Mouse (Mus musculus) MEL (cell line): ENCODE measurements around the gene Mfap4. TPM values are rescaled to one million over a fixed set of nuclear protein-coding genes. Genes with fewer than 3 reads are reported as not detected.

Experiments used
- DNase-seq: peaks from one replicate; pipeline ENCODE4 v3.0.0; 2011; ENCODE audit warnings: low read depth, low spot score
- H3K27ac ChIP-seq: 2 replicates; pipeline ENCODE4 v1.5.1; 2012; ENCODE audit warnings: low read depth, mild to moderate bottlenecking, control low read depth, low read length, moderate library complexity; ENCODE audit not compliant: control insufficient read depth
- H3K27me3 ChIP-seq, 2 experiments: fragments of 150-350 bp in 1 of 2; sonication (generic) in 1 of 2; 2 replicates each; pipeline ENCODE4 v1.6.1; 2012; ENCODE audit warnings: low read length in 2 of 2, mild to moderate bottlenecking in 2 of 2, improper control_type of control experiment in 1 of 2, moderate library complexity in 1 of 2; ENCODE audit not compliant: insufficient read depth in 2 of 2, control insufficient read depth in 1 of 2
- H3K36me3 ChIP-seq, 2 experiments: 2 replicates each; pipeline ENCODE4 v1.6.1; 2012 to 2014; ENCODE audit warnings: low read length in 2 of 2, improper control_type of control experiment in 1 of 2, inconsistent platforms in 1 of 2, mild to moderate bottlenecking in 1 of 2; ENCODE audit not compliant: insufficient read depth in 2 of 2, control insufficient read depth in 1 of 2
- H3K4me1 ChIP-seq, 2 experiments: fragments of 150-350 bp in 1 of 2; sonication (generic) in 1 of 2; 2 replicates each; pipeline ENCODE4 v1.6.1; 2012; ENCODE audit warnings: low read length in 2 of 2, improper control_type of control experiment in 1 of 2, mild to moderate bottlenecking in 1 of 2; ENCODE audit not compliant: insufficient read depth in 2 of 2, control insufficient read depth in 1 of 2
- H3K4me3 ChIP-seq, 2 experiments: fragments of 150-350 bp in 1 of 2; sonication (generic) in 1 of 2; 2 replicates each; pipeline ENCODE4 v1.5.1; 2012; ENCODE audit warnings: low read depth in 2 of 2, low read length in 2 of 2, mild to moderate bottlenecking in 2 of 2, moderate library complexity in 2 of 2, control low read depth in 1 of 2, improper control_type of control experiment in 1 of 2; ENCODE audit not compliant: control insufficient read depth in 1 of 2, insufficient read depth in 1 of 2
- H3K79me2 ChIP-seq: 2 replicates; pipeline ENCODE4 v1.6.1; 2012; ENCODE audit warnings: mild to moderate bottlenecking, low read length, moderate library complexity; ENCODE audit not compliant: control insufficient read depth, poor library complexity, insufficient read depth
- H3K9ac ChIP-seq: 2 replicates; pipeline ENCODE4 v1.6.1; 2012; ENCODE audit warnings: low read depth, mild to moderate bottlenecking, control low read depth, low read length, moderate library complexity; ENCODE audit not compliant: control insufficient read depth, poor library complexity, severe bottlenecking
- H3K9me3 ChIP-seq: fragments of 150-350 bp; sonication (generic); replicated peaks from 2 replicates; pipeline ENCODE4 v1.6.1; 2012; ENCODE audit warnings: mild to moderate bottlenecking, low read length, improper control_type of control experiment, moderate library complexity; ENCODE audit not compliant: insufficient read depth
- CHD1 ChIP-seq: IDR thresholded peaks from 2 replicates; pipeline ENCODE4 v1.6.1; 2012; ENCODE audit warnings: low read depth, mild to moderate bottlenecking, inconsistent platforms, low read length, improper control_type of control experiment
- CHD2 ChIP-seq: IDR thresholded peaks from 2 replicates; pipeline ENCODE4 v1.6.1; 2011; ENCODE audit warnings: low read length, improper control_type of control experiment
- E2F4 ChIP-seq: IDR thresholded peaks from 2 replicates; pipeline ENCODE4 v1.6.1; 2011; ENCODE audit warnings: low read depth, low read length, improper control_type of control experiment, borderline replicate concordance
- ELF1 ChIP-seq: IDR thresholded peaks from 2 replicates; pipeline ENCODE4 v1.6.1; 2014; ENCODE audit warnings: low read depth, mild to moderate bottlenecking, inconsistent platforms, low read length, improper control_type of control experiment, moderate library complexity
- GABPA ChIP-seq: IDR thresholded peaks from 2 replicates; pipeline ENCODE4 v1.6.1; 2012; ENCODE audit warnings: low read depth, mild to moderate bottlenecking, inconsistent platforms, low read length, improper control_type of control experiment, moderate library complexity
- MAFK ChIP-seq: IDR thresholded peaks from 2 replicates; pipeline ENCODE4 v1.6.1; 2011; ENCODE audit warnings: low read depth, mild to moderate bottlenecking, low read length, improper control_type of control experiment, borderline replicate concordance
- MAX ChIP-seq: IDR thresholded peaks from 2 replicates; pipeline ENCODE4 v1.6.1; 2011; ENCODE audit warnings: low read length, improper control_type of control experiment
- MEF2A ChIP-seq: IDR thresholded peaks from 2 replicates; pipeline ENCODE4 v1.6.1; 2014; ENCODE audit warnings: low read depth, mild to moderate bottlenecking, inconsistent platforms, low read length, improper control_type of control experiment; ENCODE audit not compliant: poor library complexity, insufficient replicate concordance, severe bottlenecking; ENCODE audit errors: extremely low read depth
- MXI1 ChIP-seq: IDR thresholded peaks from 2 replicates; pipeline ENCODE4 v1.6.1; 2011; ENCODE audit warnings: mild to moderate bottlenecking, low read depth, low read length, improper control_type of control experiment
- MYC ChIP-seq: IDR thresholded peaks from 2 replicates; pipeline ENCODE4 v1.6.1; 2011; ENCODE audit warnings: low read depth, mild to moderate bottlenecking, low read length, improper control_type of control experiment, moderate library complexity
- NELFE ChIP-seq: IDR thresholded peaks from 2 replicates; pipeline ENCODE4 v1.6.1; 2011; ENCODE audit warnings: low read depth, low read length, improper control_type of control experiment
- POLR2AphosphoS5 ChIP-seq: IDR thresholded peaks from 2 replicates; pipeline ENCODE4 v1.6.1; 2012; ENCODE audit warnings: low read depth, borderline replicate concordance, mild to moderate bottlenecking, inconsistent platforms, low read length, moderate library complexity, mixed read lengths
- RCOR1 ChIP-seq: IDR thresholded peaks from 2 replicates; pipeline ENCODE4 v1.6.1; 2012; ENCODE audit warnings: low read depth, mild to moderate bottlenecking, inconsistent platforms, low read length, improper control_type of control experiment
- SIN3A ChIP-seq: IDR thresholded peaks from 2 replicates; pipeline ENCODE4 v1.6.1; 2012; ENCODE audit warnings: low read length, improper control_type of control experiment, inconsistent platforms
- SMC3 ChIP-seq: IDR thresholded peaks from 2 replicates; pipeline ENCODE4 v1.6.1; 2011; ENCODE audit warnings: low read depth, low read length, improper control_type of control experiment
- TBP ChIP-seq: IDR thresholded peaks from 2 replicates; pipeline ENCODE4 v1.8.0; 2011; ENCODE audit warnings: low read depth, low read length, improper control_type of control experiment
- UBTF ChIP-seq: IDR thresholded peaks from 2 replicates; pipeline ENCODE4 v1.6.1; 2012; ENCODE audit warnings: low read depth, mild to moderate bottlenecking, inconsistent platforms, low read length, improper control_type of control experiment, moderate library complexity, borderline replicate concordance; ENCODE audit not compliant: insufficient read depth
- ZMIZ1 ChIP-seq: IDR thresholded peaks from 2 replicates; pipeline ENCODE4 v1.6.1; 2012; ENCODE audit warnings: low read depth, mild to moderate bottlenecking, inconsistent platforms, low read length, improper control_type of control experiment, moderate library complexity
- polyA plus RNA-seq, 2 experiments: library from polyadenylated mRNA; stranded (reverse) in 1 of 2; unstranded in 1 of 2; fragments of >175 nt in 1 of 2; fragments of >200 nt in 1 of 2; gene quantifications; 2 replicates each; pipeline versions ENCODE4 v1.2.1 to v1.2.4; 2012; ENCODE audit warnings: low replicate concordance in 2 of 2, low read depth in 1 of 2; ENCODE audit not compliant: insufficient read length in 2 of 2, insufficient read depth in 1 of 2, missing spikeins in 1 of 2
- total RNA-seq: library from RNA; depleted of rRNA; stranded (reverse); fragments of 300-350 nt; gene quantifications from 2 replicates; pipeline ENCODE4 v1.2.3, GENCODE M21; 2012

The Mfap4 gene
- total and polyA plus RNA-seq, 3 experiments, result not detected

- H3K27me3 ChIP-seq, result peaks cover 14 to 16% of the 10 kb centered on the region in 2 experiments
- TF ChIP-seq CHD2, result no peak
- no peak for TF ChIP-seq NELFE
- TF ChIP-seq MYC, result no peak
- TF ChIP-seq MAX, result no peak
- no peak for TF ChIP-seq ZMIZ1
- no peak for TF ChIP-seq CHD1
- TF ChIP-seq SMC3, result no peak
- TF ChIP-seq MXI1, result no peak
- TF ChIP-seq GABPA, result no peak
- no peak for TF ChIP-seq E2F4
- no peak for TF ChIP-seq RCOR1
- TF ChIP-seq ELF1, result no peak
- no peak for TF ChIP-seq SIN3A
- peaks cover 0 to 1% of the 10 kb centered on the region in 2 experiments; a peak in 1 of 4 replicates for H3K4me1 ChIP-seq
Observed at GRCm38 (mm10) chr11:61441670-61442069, 43.6 kb upstream of the Mfap4 start.

GRCm38 (mm10) chr11:61443807-61444206 lies 41.4 kb upstream of the Mfap4 start:
- DNase-seq, result no peak
- Histone ChIP-seq H3K9ac (no peak overlapping the region), H3K27ac (no peak overlapping the region), H3K79me2 (no peaks in the 10 kb centered on the region), H3K9me3 (no peaks in the 10 kb centered on the region), H3K27me3 (peaks cover 8 to 11% of the 10 kb centered on the region in 2 experiments; a peak in 3 of 4 replicates), H3K4me3 (no peak overlapping the region), H3K4me1 (no peaks in the 10 kb centered on the region), H3K36me3 (no peaks in the 10 kb centered on the region)
- TF ChIP-seq MYC (no peak), UBTF (no peak), POLR2AphosphoS5 (no peak), GABPA (no peak), MAFK (no peak), MEF2A (no peak), TBP (no peak)

More at GRCm38 (mm10) chr11:61441670-61442069, 43.6 kb upstream of the Mfap4 start:
- no peak overlapping the region for H3K4me3 ChIP-seq
- no peaks in the 10 kb centered on the region for H3K9me3 ChIP-seq
- H3K36me3 ChIP-seq, result no peaks in the 10 kb centered on the region
- no peak overlapping the region for H3K9ac ChIP-seq
- DNase-seq, result no peak
- no peak overlapping the region for H3K27ac ChIP-seq
- H3K79me2 ChIP-seq, result no peaks in the 10 kb centered on the region
